Mouse (Mus musculus) stomach, embryonic 15.5 days (tissue): ENCODE data around the gene Wdr25. TPM values are rescaled to one million over a fixed set of nuclear protein-coding genes. Genes with fewer than 3 reads are reported as not detected.
A peak's percentile ranks its signal among the peaks of the same experiment; 100 is the strongest.
"Not testable (repeated sequence)": the region's sequence is repeated elsewhere in the genome, so short reads cannot be mapped to it uniquely, and the experiment has no call there.

ENCODE experiments used
- ATAC-seq: fragments of 200-750 bp; cut with Nextera tagmentation; 2 replicates; pipeline ENCODE4 v1.8.0; 2017; ENCODE audit warnings: low read depth, moderate number of reproducible peaks, moderate TSS enrichment; ENCODE audit not compliant: insufficient read depth, low FRiP score
- H3K27ac ChIP-seq: fragments of 300-500 bp; sonication (generic); 2 replicates; pipeline ENCODE4 v1.5.1; 2015; ENCODE audit warnings: mild to moderate bottlenecking, inconsistent platforms
- H3K27me3 ChIP-seq: fragments of 300-500 bp; sonication (generic); replicated peaks from 2 replicates; pipeline ENCODE4 v1.6.1; 2015; ENCODE audit warnings: inconsistent platforms
- H3K36me3 ChIP-seq: fragments of 300-500 bp; sonication (generic); 2 replicates; pipeline ENCODE4 v1.6.1; 2015; ENCODE audit warnings: inconsistent platforms
- H3K4me1 ChIP-seq: fragments of 300-500 bp; sonication (generic); 2 replicates; pipeline ENCODE4 v1.6.1; 2015; ENCODE audit warnings: inconsistent platforms
- H3K4me2 ChIP-seq: fragments of 300-500 bp; sonication (generic); 2 replicates; pipeline ENCODE4 v1.6.1; 2015; ENCODE audit warnings: mild to moderate bottlenecking, inconsistent platforms
- H3K4me3 ChIP-seq: fragments of 300-500 bp; sonication (generic); replicated peaks from 2 replicates; pipeline ENCODE4 v1.5.1; 2015; ENCODE audit warnings: inconsistent platforms
- H3K9ac ChIP-seq: fragments of 300-500 bp; sonication (generic); 2 replicates; pipeline ENCODE4 v1.6.1; 2015; ENCODE audit warnings: inconsistent platforms
- H3K9me3 ChIP-seq: fragments of 300-500 bp; sonication (generic); 2 replicates; pipeline ENCODE4 v1.6.1; 2016; ENCODE audit warnings: inconsistent platforms
- WGBS: fragments of 180-500 bp; shearing (Covaris S2); methylation state at CpG from one replicate; pipeline ENCODE4 v1.1.7; 2015; 5-methylcytosine and 5-hydroxymethylcytosine counted together
- polyA plus RNA-seq: library from polyadenylated mRNA; unstranded; fragments of >200 nt; fragmentation: Nextera tagmentation; extraction: Ambion mirVana; gene quantifications from 2 replicates; pipeline ENCODE4 v1.2.1, GENCODE M21; 2015

Gene Wdr25
- 8.3 and 9.6 TPM in 2 replicates for polyA plus RNA-seq

DNA sequence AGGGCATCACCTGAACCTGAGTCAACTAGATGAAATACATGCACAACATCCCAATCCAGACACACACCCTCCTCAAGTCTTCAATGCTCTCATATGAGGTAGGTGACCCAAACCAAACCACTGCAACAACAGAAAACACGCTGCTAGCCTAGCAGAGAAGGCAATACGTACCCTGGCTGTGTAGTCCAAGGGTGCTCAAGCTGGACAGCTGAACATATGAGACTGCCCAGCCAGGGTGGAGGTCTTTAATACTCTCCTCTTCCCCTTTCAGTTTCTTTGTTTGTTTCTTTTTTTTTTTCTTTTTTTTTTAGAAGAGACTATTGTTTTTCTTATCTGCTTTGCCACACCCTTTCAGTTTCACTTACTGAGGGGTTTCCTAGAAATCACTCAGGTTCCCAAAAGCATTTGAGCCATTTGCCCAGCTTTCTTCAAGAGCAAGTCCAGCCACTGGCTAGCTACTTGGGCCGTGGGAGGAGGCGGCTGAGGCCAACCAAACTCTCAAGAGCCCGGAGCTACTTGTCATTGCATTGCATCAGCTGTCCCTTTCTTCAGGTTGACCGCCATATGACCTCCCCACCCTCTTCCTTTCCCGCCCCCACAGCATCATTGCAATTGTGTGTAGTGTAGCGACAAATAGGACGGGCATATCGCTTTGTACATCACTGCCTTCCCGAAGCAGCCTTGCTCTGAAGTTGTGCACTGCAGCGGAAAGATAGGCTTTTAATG, at the start of gene Wdr25:
Gene Wdr25 (plus strand): TSS at position 643 of the 726 bp plus-strand sequence.
- Histone ChIP-seq H3K27me3 (no peaks in the 10 kb centered on the region), H3K36me3 (no peaks in the 10 kb centered on the region), H3K4me1 (peaks cover 21% of the 10 kb centered on the region), H3K4me3 (peak within 1 kb of the TSS; percentile 79), H3K9me3 (no peaks in the 10 kb centered on the region), H3K4me2 (peak within 1 kb of the TSS; percentile 91), H3K27ac (no peak within 1 kb of the TSS), H3K9ac (peak within 1 kb of the TSS; percentile 60)
- WGBS, result 14% methylated on average over 12 of the region's 12 CpGs
- ATAC-seq, result no peak

DNA sequence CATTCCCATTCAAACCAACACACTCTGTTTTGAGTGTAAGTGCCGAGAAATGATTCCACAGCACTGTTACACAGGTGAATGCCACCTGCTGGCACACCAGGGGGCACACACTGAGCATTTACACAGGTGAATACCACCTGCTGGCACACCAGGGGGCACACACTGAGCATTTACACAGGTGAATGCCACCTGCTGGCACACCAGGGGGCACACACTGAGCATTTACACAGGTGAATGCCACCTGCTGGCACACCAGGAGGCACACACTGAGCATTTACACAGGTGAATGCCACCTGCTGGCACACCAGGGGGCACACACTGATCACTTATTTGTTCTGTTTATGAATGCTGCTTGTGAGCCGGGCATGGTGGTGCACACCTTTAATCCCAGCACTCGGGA, 45.4 kb upstream of the Wdr25 start:
- not testable (repeated sequence) for H3K27ac ChIP-seq, H3K4me1 ChIP-seq, H3K9me3 ChIP-seq, H3K4me2 ChIP-seq, ATAC-seq, H3K27me3 ChIP-seq, H3K4me3 ChIP-seq, H3K9ac ChIP-seq
- WGBS, result 83% methylated on average over 3 of the region's 3 CpGs
- H3K36me3 ChIP-seq, result peaks cover 17% of the 10 kb centered on the region

DNA sequence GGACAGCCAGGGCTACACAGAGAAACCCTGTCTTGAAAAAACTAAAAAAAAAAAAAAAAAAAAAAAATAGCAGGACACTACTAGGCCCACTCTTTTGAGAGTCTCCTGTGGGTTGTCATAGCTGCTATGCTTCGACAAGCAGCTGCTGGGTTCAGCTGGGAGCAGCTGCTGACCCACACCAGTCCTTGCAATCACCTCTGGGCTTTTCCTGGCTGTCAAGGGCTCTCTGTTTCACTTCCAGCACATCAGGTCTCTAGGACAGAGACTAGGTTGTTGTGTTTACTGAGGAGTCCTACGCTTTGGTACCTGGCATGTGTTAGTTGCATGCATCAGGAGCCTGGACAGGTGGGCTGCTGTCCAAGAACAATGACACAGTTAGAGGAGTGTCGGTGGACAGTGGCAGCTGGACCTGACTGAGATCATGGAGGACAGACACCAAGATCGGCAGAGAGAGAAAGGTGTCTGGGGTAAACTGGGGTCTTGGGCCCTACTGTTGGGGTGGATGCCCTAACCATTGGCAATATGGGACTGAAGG, 43.9 kb upstream of the Wdr25 start:
- no peak for ATAC-seq
- no peak overlapping the region for H3K4me3 ChIP-seq
- H3K9me3 ChIP-seq, result no peaks in the 10 kb centered on the region
- H3K36me3 ChIP-seq, result peaks cover 9% of the 10 kb centered on the region
- 70% methylated on average over 4 of the region's 4 CpGs for WGBS
- H3K9ac ChIP-seq, result no peak overlapping the region
- 0 out of 2 replicates have a peak, but pooled peaks cover 3% of the 10 kb centered on the region for H3K4me1 ChIP-seq
- no peak overlapping the region for H3K4me2 ChIP-seq
- H3K27ac ChIP-seq, result no peak overlapping the region
- H3K27me3 ChIP-seq, result no peaks in the 10 kb centered on the region

DNA sequence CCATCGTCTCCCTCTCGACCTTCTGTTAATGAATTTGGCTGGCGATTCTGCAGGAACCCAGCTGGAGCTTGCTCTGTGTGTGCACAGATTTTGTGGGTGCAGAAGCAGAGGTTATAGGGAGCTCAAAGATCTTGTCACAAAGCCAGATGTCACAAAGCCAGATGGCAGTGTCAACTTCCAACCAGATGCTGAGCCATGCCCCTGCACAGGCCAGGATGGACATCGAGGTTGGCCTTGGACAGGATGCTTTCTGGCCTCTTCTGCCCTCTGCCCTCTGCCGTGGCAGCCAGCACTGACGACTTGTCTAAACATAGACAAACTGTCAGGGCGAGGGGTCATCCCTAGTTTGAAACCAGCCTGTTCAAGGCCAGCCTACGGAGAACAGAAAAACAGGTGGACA, 43.3 kb upstream of the Wdr25 start:
- 0 out of 2 replicates have a peak, but pooled peaks cover 3% of the 10 kb centered on the region for H3K4me1 ChIP-seq
- 46% methylated on average over 8 of the region's 8 CpGs for WGBS
- no peaks in the 10 kb centered on the region for H3K27me3 ChIP-seq
- H3K36me3 ChIP-seq, result 0 out of 2 replicates have a peak, but pooled peaks cover 4% of the 10 kb centered on the region
- H3K4me3 ChIP-seq, result no peak overlapping the region
- H3K9ac ChIP-seq, result no peak overlapping the region
- H3K4me2 ChIP-seq, result no peak overlapping the region
- no peak overlapping the region for H3K27ac ChIP-seq
- no peak for ATAC-seq
- no peaks in the 10 kb centered on the region for H3K9me3 ChIP-seq

GRCm38 (mm10) chr12:108850886-108851285, 42.5 kb upstream of the Wdr25 start:
- ATAC-seq, result no peak
- Histone ChIP-seq H3K4me1 (0 out of 2 replicates have a peak, but pooled peaks cover 3% of the 10 kb centered on the region), H3K36me3 (no peaks in the 10 kb centered on the region), H3K4me2 (no peak overlapping the region), H3K9ac (no peak overlapping the region), H3K27ac (no peak overlapping the region), H3K4me3 (no peak overlapping the region), H3K9me3 (no peaks in the 10 kb centered on the region), H3K27me3 (no peaks in the 10 kb centered on the region)
- 86% methylated on average over 8 of the region's 8 CpGs for WGBS

GRCm38 (mm10) chr12:108852822-108853221, 40.6 kb upstream of the Wdr25 start:
- WGBS, result 86% methylated on average over 8 of the region's 8 CpGs
- no peaks in the 10 kb centered on the region for H3K36me3 ChIP-seq
- no peak for ATAC-seq

DNA sequence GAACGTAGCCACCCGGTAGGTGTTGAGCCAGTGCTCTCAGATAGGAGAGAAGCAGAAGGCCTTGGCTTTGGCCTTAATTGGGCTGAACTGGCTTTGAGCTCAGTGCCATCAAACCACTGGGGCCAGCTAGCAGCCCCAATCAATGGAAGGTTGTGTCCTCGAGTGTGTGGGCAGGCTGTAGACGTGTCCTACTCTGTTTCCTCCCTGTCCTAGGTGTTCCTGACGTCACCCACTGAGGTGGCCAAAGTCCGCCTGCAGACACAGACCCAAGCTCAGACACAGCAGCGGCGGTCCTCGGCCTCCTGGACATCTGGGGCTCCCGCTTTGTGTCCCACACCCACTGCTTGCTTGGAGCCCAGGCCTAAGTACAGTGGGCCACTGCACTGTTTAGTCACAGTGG, 38.4 kb upstream of the Wdr25 start:
- whole genome bisulfite sequencing, result 84% methylated on average over 10 of the region's 10 CpGs
- ATAC-seq, result peak; percentile 70
- Histone ChIP-seq H3K9ac (no peak overlapping the region), H3K27ac (peak overlapping the region; percentile 41; the same call in 1 of the 2 replicates), H3K4me3 (no peak overlapping the region), H3K4me2 (no peak overlapping the region), H3K9me3 (no peaks in the 10 kb centered on the region), H3K4me1 (peaks cover 9% of the 10 kb centered on the region; the same call in 1 of the 2 replicates), H3K27me3 (no peaks in the 10 kb centered on the region), H3K36me3 (0 out of 2 replicates have a peak, but pooled peaks cover 1% of the 10 kb centered on the region)

More at GRCm38 (mm10) chr12:108852822-108853221, 40.6 kb upstream of the Wdr25 start:
- H3K4me2 ChIP-seq, result no peak overlapping the region
- no peak overlapping the region for H3K27ac ChIP-seq
- H3K9ac ChIP-seq, result no peak overlapping the region
- H3K9me3 ChIP-seq, result no peaks in the 10 kb centered on the region
- 0 out of 2 replicates have a peak, but pooled peaks cover 3% of the 10 kb centered on the region for H3K4me1 ChIP-seq
- no peak overlapping the region for H3K4me3 ChIP-seq
- H3K27me3 ChIP-seq, result no peaks in the 10 kb centered on the region

- Histone ChIP-seq H3K4me2 (no peak overlapping the region), H3K27me3 (no peaks in the 10 kb centered on the region), H3K27ac (no peak overlapping the region), H3K9ac (no peak overlapping the region), H3K9me3 (no peaks in the 10 kb centered on the region), H3K36me3 (0 out of 2 replicates have a peak, but pooled peaks cover 10% of the 10 kb centered on the region), H3K4me3 (no peak overlapping the region), H3K4me1 (peaks cover 6% of the 10 kb centered on the region; the same call in 1 of the 2 replicates)
- 78% methylated on average over 8 of the region's 8 CpGs for WGBS
- no peak for ATAC-seq
These were observed 37.2 kb upstream of the Wdr25 start for GRCm38 (mm10) chr12:108856186-108856585.

DNA sequence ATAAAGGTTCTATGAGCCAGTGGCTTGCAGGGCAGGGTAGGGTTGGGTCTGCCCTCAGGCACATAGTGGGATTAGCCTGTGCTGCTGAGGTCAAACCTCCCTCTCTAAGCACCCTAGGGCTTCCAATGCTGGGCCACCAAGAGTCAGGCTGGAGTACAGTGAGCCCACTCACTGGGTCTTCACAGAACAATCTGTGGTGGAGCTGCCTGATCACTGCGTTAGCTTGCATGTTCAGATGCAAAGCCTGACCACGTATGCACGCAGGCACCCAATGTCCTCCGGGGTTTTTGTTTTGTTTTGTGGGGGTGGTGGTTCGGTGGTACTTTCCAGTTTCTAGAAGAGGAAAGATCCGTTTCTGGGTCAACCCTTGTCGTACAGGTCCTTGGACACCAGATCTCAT, 36.3 kb upstream of the Wdr25 start:
- Histone ChIP-seq H3K36me3 (0 out of 2 replicates have a peak, but pooled peaks cover 10% of the 10 kb centered on the region), H3K9me3 (no peaks in the 10 kb centered on the region), H3K27me3 (no peaks in the 10 kb centered on the region), H3K4me1 (peaks cover 6% of the 10 kb centered on the region; the same call in 1 of the 2 replicates), H3K4me2 (no peak overlapping the region), H3K27ac (peak overlapping the region; percentile 67), H3K4me3 (no peak overlapping the region), H3K9ac (no peak overlapping the region)
- 77% methylated on average over 7 of the region's 7 CpGs for WGBS
- no peak for ATAC-seq

- H3K9ac ChIP-seq, result no peak overlapping the region
- no peak overlapping the region for H3K4me2 ChIP-seq
- H3K4me1 ChIP-seq, result peaks cover 6% of the 10 kb centered on the region; the same call in 1 of the 2 replicates
- 0 out of 2 replicates have a peak, but pooled peaks cover 10% of the 10 kb centered on the region for H3K36me3 ChIP-seq
- 0 out of 2 replicates have a peak, but pooled peaks have one; percentile 23 for ATAC-seq
- H3K27me3 ChIP-seq, result no peaks in the 10 kb centered on the region
- no peaks in the 10 kb centered on the region for H3K9me3 ChIP-seq
- no peak overlapping the region for H3K4me3 ChIP-seq
- WGBS, result 57% methylated on average over 7 of the region's 7 CpGs
- H3K27ac ChIP-seq, result peak overlapping the region; percentile 67
These were observed 35.7 kb upstream of the Wdr25 start for GRCm38 (mm10) chr12:108857589-108858184.

DNA sequence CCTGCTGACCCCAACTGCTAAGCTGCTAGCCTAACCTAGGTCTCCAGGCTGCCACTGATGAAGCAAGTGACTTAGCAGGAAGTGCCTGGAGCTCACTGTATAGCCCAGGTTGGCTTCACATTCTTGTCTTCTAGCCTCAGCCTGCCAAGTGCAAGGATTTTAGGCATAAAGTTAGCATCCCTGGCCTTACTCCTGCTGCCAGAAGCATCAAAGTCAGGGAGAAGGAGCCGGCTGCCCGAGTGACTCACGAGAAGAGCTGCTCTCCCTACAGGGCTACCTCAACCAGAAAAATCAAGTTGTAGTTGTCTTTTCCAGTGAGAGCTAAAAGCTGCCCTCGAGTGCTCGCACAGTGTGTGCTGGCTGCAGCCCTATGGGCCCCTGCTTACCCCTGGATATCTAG, 34.9 kb upstream of the Wdr25 start:
- 82% methylated on average over 5 of the region's 5 CpGs for WGBS
- no peak for ATAC-seq
- 0 out of 2 replicates have a peak overlapping the region, but pooled peaks have one; percentile 67 for H3K27ac ChIP-seq
- no peaks in the 10 kb centered on the region for H3K27me3 ChIP-seq
- H3K4me1 ChIP-seq, result peaks cover 6% of the 10 kb centered on the region; the same call in 1 of the 2 replicates
- H3K4me2 ChIP-seq, result no peak overlapping the region
- H3K36me3 ChIP-seq, result peaks cover 18% of the 10 kb centered on the region
- no peak overlapping the region for H3K4me3 ChIP-seq
- no peaks in the 10 kb centered on the region for H3K9me3 ChIP-seq
- H3K9ac ChIP-seq, result no peak overlapping the region
